Mouse (Mus musculus): Measurements from ENCODE around the gene Olfr1369-ps1.
A peak's percentile ranks its signal among the peaks of the same experiment; 100 is the strongest.
"Not testable (repeated sequence)": the region's sequence is repeated elsewhere in the genome, so short reads cannot be mapped to it uniquely, and the experiment has no call there.

Gene Olfr1369-ps1

GRCm38 (mm10) chr13:21111183-21111582 lies at the start of gene Olfr1369-ps1:
Gene Olfr1369-ps1 (plus strand): TSS chr13:21111483.
- DNase-seq, result not testable (repeated sequence)

GRCm38 (mm10) chr13:21066021-21066420 lies 45.3 kb upstream of the Olfr1369-ps1 start:
- no peak for DNase-seq

GRCm38 (mm10) chr13:21074847-21075246 lies 36.4 kb upstream of the Olfr1369-ps1 start, which contains the start of gene Olfr1370:
Gene Olfr1370 (minus strand): TSS chr13:21074947.
- DNase-seq, result no peak

GRCm38 (mm10) chr13:21082686-21083085 lies 28.6 kb upstream of the Olfr1369-ps1 start:
- peak; percentile 22 to 52 for DNase-seq

GRCm38 (mm10) chr13:21109759-21110158 lies 1.5 kb upstream of the Olfr1369-ps1 start:
- DNase-seq, result no peak

- DNase-seq, result no peak
These were observed 842 bp upstream of the Olfr1369-ps1 start for GRCm38 (mm10) chr13:21110441-21110840.

GRCm38 (mm10) chr13:21114121-21114520 lies 2.8 kb downstream of the Olfr1369-ps1 start:
- DNase-seq, result no peak

GRCm38 (mm10) chr13:21129339-21129738 lies 18.1 kb downstream of the Olfr1369-ps1 start, which contains the start of gene Olfr263:
Gene Olfr263 (plus strand): TSS chr13:21129639.
- not testable (repeated sequence) for DNase-seq

- DNase-seq, result no peak
These were observed 31.1 kb downstream of the Olfr1369-ps1 start for GRCm38 (mm10) chr13:21142421-21142820.

- DNase-seq, result no peak
These were observed 34.5 kb downstream of the Olfr1369-ps1 start, which contains the start of gene Olfr1368 for GRCm38 (mm10) chr13:21145767-21146166. Gene Olfr1368 (minus strand): TSS chr13:21145867.

GRCm38 (mm10) chr13:21155888-21156287 lies 44.6 kb downstream of the Olfr1369-ps1 start:
- DNase-seq, result no peak

GRCm38 (mm10) chr13:21158071-21158470 lies 46.8 kb downstream of the Olfr1369-ps1 start:
- no peak for DNase-seq

GRCm38 (mm10) chr13:21158785-21159474 lies 47.6 kb downstream of the Olfr1369-ps1 start:
- DNase-seq, result peak; percentile 89 to 95

GRCm38 (mm10) chr13:21159475-21159819 lies 48.2 kb downstream of the Olfr1369-ps1 start:
- peak in 1 of 2 experiments; percentile 38 for DNase-seq

- DNase-seq, result no peak
These were observed 48.8 kb downstream of the Olfr1369-ps1 start for GRCm38 (mm10) chr13:21160041-21160511.

GRCm38 (mm10) chr13:21160657-21161590 lies 49.6 kb downstream of the Olfr1369-ps1 start:
- DNase-seq, result peak; percentile 89 to 92

- DNase-seq, result no peak
These were observed 50.3 kb downstream of the Olfr1369-ps1 start for GRCm38 (mm10) chr13:21161591-21161990.

GRCm38 (mm10) chr13:21162591-21162990 lies 51.3 kb downstream of the Olfr1369-ps1 start:
- DNase-seq, result no peak

GRCm38 (mm10) chr13:21166936-21167909 lies 55.9 kb downstream of the Olfr1369-ps1 start:
- DNase-seq, result peak; percentile 77 to 83

- DNase-seq, result no peak
These were observed 56.6 kb downstream of the Olfr1369-ps1 start for GRCm38 (mm10) chr13:21167910-21168300.

GRCm38 (mm10) chr13:21168371-21169011 lies 57.2 kb downstream of the Olfr1369-ps1 start:
- no peak for DNase-seq

All from kidney, postnatal 25 days (tissue).